Comparison of ENCODE assay signal across 27 mouse cellular contexts in genomic region chr19:47934146-47934545, GRCm38 (mm10). TPM values are rescaled to one million over a fixed set of nuclear protein-coding genes. Genes with fewer than 3 reads are reported as not detected.
"Had no signal": no experiment of that assay in that cellular context is flagged by ENCODE, and none has a peak within 500 bp of the region (broad histone marks: within the 10 kb centered on the region; RNA-seq: fewer than 3 reads in every experiment).

No protein-coding gene starts in this region.

- H3K9ac ChIP-seq: heart, embryonic 13.5 days; heart, embryonic 15.5 days; hindbrain, embryonic 13.5 days; hindbrain, embryonic 15.5 days; kidney, embryonic 15.5 days; limb, embryonic 12.5 days; liver, embryonic 12.5 days; liver, embryonic 14.5 days had no signal

- H3K27me3 ChIP-seq: hindbrain, embryonic 15.5 days had no signal

- H3K36me3 ChIP-seq: heart, embryonic 13.5 days; heart, embryonic 15.5 days; hindbrain, embryonic 13.5 days; hindbrain, embryonic 15.5 days; kidney, embryonic 15.5 days; limb, embryonic 12.5 days; liver, embryonic 12.5 days had no signal

- H3K9me3 ChIP-seq: heart, embryonic 13.5 days; heart, embryonic 15.5 days; hindbrain, embryonic 13.5 days; hindbrain, embryonic 15.5 days; kidney, embryonic 15.5 days; limb, embryonic 12.5 days; liver, embryonic 12.5 days had no signal

- H3K4me3 ChIP-seq: heart, embryonic 13.5 days; heart, embryonic 15.5 days; hindbrain, embryonic 13.5 days; hindbrain, embryonic 15.5 days; kidney, embryonic 15.5 days; limb, embryonic 12.5 days; liver, embryonic 12.5 days had no signal

- DNase-seq: gastrocnemius, postnatal 14 days; gastrocnemius, postnatal 36 days; heart, adult 18-20 months; heart, postnatal 14 days; heart, postnatal 36 days; kidney, adult 18-20 months; kidney, adult 9 months; kidney, postnatal 10 days; left cerebral cortex, postnatal 4 days; liver had no signal

- H3K27ac ChIP-seq: heart, embryonic 13.5 days; heart, embryonic 15.5 days; hindbrain, embryonic 13.5 days; hindbrain, embryonic 15.5 days; hindbrain, postnatal 0 days; kidney, embryonic 15.5 days; limb, embryonic 12.5 days; liver, embryonic 12.5 days; liver, embryonic 14.5 days had no signal

- H3K4me1 ChIP-seq: liver, embryonic 12.5 days had no signal

- H3K4me2 ChIP-seq: heart, embryonic 11.5 days; heart, embryonic 13.5 days; heart, embryonic 15.5 days; hindbrain, embryonic 13.5 days; hindbrain, embryonic 15.5 days; kidney, embryonic 15.5 days; limb, embryonic 12.5 days; liver, embryonic 12.5 days had no signal

- ATAC-seq: hindbrain, postnatal 0 days; liver, embryonic 12.5 days had no signal

RNA-seq across cellular contexts. Expression of gene Cfap58, which starts 3.3 kb away (rescaled TPM):
- total RNA-seq: gastrocnemius, adult 18-20 months; gastrocnemius, adult 8-10 months; gastrocnemius, postnatal 14 days; gastrocnemius, postnatal 36 days; hematopoietic stem cell, adult 5-6 weeks had no signal
- polyA plus RNA-seq: intestine, embryonic 14.5 days; intestine, postnatal 0 days; kidney, embryonic 15.5 days; large intestine, adult 2 months; liver, embryonic 12.5 days; liver, embryonic 14.5 days; liver, embryonic 16.5 days had no signal

RNA-seq across cellular contexts. Expression of gene Cfap43, which starts 15.1 kb away (rescaled TPM):
- total RNA-seq: gastrocnemius, adult 18-20 months; gastrocnemius, adult 8-10 months; gastrocnemius, postnatal 14 days; gastrocnemius, postnatal 36 days; heart, postnatal 36 days had no signal
- polyA plus RNA-seq: heart, embryonic 11.5 days; large intestine, adult 2 months; liver, embryonic 16.5 days had no signal
